Mouse (Mus musculus): Measurements from ENCODE around the gene Map4. TPM values are rescaled to one million over a fixed set of nuclear protein-coding genes. Genes with fewer than 3 reads are reported as not detected.

Gene Map4
- polyA plus RNA-seq, 1 experiment: 220 TPM

DNA sequence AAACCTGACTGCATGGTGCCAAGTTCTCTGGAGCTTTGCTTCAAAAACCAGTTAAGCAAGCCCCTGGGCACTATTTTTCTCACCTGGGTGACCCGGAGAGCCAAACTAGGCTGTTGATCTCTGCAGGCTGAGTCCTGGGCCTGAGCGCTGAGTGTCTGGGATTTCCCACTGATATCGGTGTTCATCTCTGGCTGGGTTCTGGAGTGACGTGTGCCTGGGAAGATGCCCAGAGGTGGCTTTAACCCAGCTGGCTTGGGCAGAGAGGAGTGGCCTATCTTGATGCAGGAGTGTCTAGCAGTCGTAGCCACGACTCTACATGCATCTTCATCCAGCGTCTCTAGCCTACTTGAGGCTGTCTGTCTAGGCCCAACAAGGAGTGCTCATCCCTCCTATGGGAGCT, 19.5 kb upstream of the Map4 start:
- Histone ChIP-seq H3K4me3 (ENCODE audit: insufficient read depth, low read length) (no peak overlapping the region), H3K27ac (ENCODE audit: insufficient read depth, low read length) (no peak overlapping the region), H3K4me1 (ENCODE audit: control insufficient read depth, insufficient read depth, low read length) (0 out of 2 replicates have a peak, but pooled peaks cover 2% of the 10 kb centered on the region)
- no peak for TF ChIP-seq CTCF (IDR thresholded peaks at IDR 0.05; ENCODE audit: borderline replicate concordance, insufficient read depth, low read length)
- TF ChIP-seq POLR2A (IDR thresholded peaks at IDR 0.05; ENCODE audit: low read depth, low read length): no peak

DNA sequence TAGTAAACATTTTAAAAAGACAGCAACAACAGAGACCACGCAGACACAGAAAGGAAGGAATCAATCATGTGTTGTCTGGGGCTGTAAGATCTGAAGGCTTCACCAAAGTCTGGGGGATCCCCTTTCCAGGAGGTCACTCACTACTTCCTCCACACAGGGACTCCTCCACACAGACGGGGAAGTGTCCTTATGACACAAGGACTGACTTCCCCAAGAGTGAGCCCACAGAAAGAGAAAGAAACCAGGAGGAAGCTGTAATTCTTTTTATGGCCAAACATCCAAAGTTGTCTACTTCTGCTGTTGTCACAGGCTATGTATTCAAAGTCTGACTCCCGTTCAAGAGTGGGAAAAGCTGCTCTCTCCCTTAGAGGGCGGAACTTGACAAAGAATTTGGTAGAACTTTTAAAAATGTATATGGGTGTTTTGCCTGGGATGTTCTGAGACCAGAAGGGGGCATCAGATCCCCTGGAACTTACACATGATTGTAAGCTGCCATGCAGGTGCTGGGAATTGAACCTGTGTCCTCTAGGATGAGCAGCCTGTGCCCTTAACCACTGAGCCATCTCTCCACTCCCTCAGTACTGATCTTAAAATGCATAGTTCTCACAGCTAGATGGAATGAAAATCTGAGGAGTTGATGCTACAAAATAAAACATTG, 16.9 kb upstream of the Map4 start:
- no peak overlapping the region for H3K27ac ChIP-seq (ENCODE audit: insufficient read depth, low read length)
- no peak for TF ChIP-seq CTCF (IDR thresholded peaks at IDR 0.05; ENCODE audit: borderline replicate concordance, insufficient read depth, low read length)
- no peak for TF ChIP-seq POLR2A (IDR thresholded peaks at IDR 0.05; ENCODE audit: low read depth, low read length)
- H3K4me1 ChIP-seq (ENCODE audit: control insufficient read depth, insufficient read depth, low read length): no peaks in the 10 kb centered on the region
- H3K4me3 ChIP-seq (ENCODE audit: insufficient read depth, low read length): no peak overlapping the region

DNA sequence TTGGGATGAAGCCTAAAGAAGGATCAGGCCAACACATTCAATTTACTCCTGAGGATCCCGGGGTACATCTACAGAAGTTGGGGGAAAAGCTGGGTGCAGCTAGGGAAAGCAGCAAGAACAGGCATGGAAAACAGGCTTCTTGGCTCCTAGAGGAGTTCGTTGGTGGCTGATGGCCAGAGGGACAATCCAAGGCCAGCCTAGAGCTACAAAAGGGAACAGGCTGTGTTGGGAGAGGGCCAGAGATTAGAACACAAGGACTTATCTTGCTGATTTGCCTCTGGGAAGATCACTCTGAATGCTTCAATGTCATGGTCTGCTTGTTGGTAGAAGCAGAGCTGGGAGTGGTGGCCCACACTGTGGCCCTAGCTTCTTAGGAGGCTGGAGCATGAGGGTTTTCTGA, 13.3 kb upstream of the Map4 start:
- H3K4me1 ChIP-seq (ENCODE audit: control insufficient read depth, insufficient read depth, low read length): no peaks in the 10 kb centered on the region
- H3K4me3 ChIP-seq (ENCODE audit: insufficient read depth, low read length): no peak overlapping the region
- TF ChIP-seq POLR2A (IDR thresholded peaks at IDR 0.05; ENCODE audit: low read depth, low read length) (no peak), CTCF (IDR thresholded peaks at IDR 0.05; ENCODE audit: borderline replicate concordance, insufficient read depth, low read length) (no peak)
- H3K27ac ChIP-seq (ENCODE audit: insufficient read depth, low read length): no peak overlapping the region

DNA sequence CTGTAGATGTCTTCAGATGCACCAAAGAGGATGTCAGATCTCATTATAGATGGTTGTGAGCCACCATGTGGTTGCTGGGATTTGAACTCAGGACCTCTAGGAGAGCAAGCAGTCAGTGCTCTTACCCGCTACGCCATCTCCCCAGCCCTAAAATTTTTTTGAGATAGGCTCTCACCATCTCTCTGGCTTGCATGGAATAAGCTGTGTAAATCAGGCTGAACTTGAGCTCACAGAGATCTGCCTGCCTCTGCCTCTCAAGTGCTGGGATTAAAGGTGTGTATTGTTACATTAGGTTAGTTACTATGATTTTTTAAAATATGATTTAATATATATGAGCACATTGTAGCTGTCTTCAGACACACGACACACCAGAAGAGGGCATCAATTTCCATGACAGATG, 2.1 kb upstream of the Map4 start:
- TF ChIP-seq POLR2A (IDR thresholded peaks at IDR 0.05; ENCODE audit: low read depth, low read length): no peak
- TF ChIP-seq CTCF (IDR thresholded peaks at IDR 0.05; ENCODE audit: borderline replicate concordance, insufficient read depth, low read length): no peak

DNA sequence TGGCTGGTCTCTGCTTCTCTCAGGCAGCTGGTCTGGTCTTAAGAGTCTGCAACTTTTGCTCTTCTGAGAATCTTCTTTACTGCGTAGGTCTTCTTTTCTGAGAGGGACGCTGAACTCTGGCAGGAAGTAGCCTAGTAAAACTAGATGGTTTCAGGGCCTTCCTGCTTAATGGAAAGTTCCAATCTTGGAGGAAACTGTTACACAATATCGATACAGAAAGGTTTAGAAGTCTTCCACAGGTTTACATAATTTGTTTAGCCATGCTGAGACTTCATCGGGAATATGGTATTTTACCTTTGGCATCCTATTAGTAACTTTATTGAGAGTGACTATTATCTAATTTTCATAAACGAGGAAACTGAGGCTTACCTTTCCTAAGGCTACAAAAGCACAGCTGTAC, 1.2 kb upstream of the Map4 start:
- Histone ChIP-seq H3K4me1 (ENCODE audit: control insufficient read depth, insufficient read depth, low read length) (0 out of 2 replicates have a peak, but pooled peaks cover under 1% of the 10 kb centered on the region), H3K4me3 (ENCODE audit: insufficient read depth, low read length) (no peak overlapping the region), H3K27ac (ENCODE audit: insufficient read depth, low read length) (no peak overlapping the region)
- TF ChIP-seq POLR2A (IDR thresholded peaks at IDR 0.05; ENCODE audit: low read depth, low read length): no peak
- TF ChIP-seq CTCF (IDR thresholded peaks at IDR 0.05; ENCODE audit: borderline replicate concordance, insufficient read depth, low read length): no peak

More for the DNA sequence above, 2.1 kb upstream of the Map4 start:
- H3K27ac ChIP-seq (ENCODE audit: insufficient read depth, low read length): no peak overlapping the region
- H3K4me3 ChIP-seq (ENCODE audit: insufficient read depth, low read length): no peak overlapping the region
- no peaks in the 10 kb centered on the region for H3K4me1 ChIP-seq (ENCODE audit: control insufficient read depth, insufficient read depth, low read length)

DNA sequence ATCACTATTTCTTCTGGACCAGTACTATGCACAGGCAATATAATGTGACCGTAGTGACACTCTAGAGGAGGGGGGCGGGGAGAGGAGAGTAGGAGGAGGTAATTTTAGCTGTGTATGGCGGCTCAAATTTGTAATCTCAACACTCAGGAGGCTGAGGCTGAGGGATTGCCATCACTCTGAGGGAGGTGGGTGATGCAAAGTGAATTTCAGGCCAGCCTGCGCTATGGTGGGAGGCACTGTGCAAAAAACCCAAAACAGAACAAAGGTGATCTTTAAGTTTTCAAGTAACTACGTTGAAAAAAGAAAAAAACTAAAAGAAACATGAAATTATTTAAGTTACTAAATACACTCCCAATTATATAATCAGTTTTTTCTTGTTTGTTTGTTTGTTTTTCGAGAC, 508 bp upstream of the Map4 start:
- TF ChIP-seq POLR2A (IDR thresholded peaks at IDR 0.05; ENCODE audit: low read depth, low read length) (no peak), CTCF (IDR thresholded peaks at IDR 0.05; ENCODE audit: borderline replicate concordance, insufficient read depth, low read length) (no peak)
- Histone ChIP-seq H3K4me3 (ENCODE audit: insufficient read depth, low read length) (peak overlapping the region; percentile 26), H3K4me1 (ENCODE audit: control insufficient read depth, insufficient read depth, low read length) (peaks cover 2% of the 10 kb centered on the region; the same call in 1 of the 2 replicates), H3K27ac (ENCODE audit: insufficient read depth, low read length) (peak overlapping the region; percentile 44; the same call in 1 of the 2 replicates)

DNA sequence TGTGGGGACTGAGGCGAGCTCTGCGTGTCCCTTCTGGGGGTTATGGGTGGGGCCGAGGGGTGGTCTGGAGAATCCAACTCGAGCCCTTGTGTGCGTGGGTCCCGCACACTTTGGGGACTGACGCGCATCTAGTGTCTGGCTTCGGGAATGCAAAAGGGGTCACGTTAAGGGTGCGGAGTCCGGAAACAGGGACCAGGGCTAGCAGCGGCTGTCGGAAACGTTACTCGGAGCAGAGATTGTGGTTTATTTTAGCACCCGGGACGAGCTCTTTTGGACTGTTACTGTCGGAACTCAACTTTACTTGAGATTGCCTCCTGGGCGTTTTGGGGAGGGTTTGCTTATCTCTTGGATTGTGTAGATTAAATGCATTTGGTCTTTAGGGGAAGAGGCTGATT, 1.1 kb downstream of the Map4 start:
- no peak for TF ChIP-seq POLR2A (IDR thresholded peaks at IDR 0.05; ENCODE audit: low read depth, low read length)
- no peak for TF ChIP-seq CTCF (IDR thresholded peaks at IDR 0.05; ENCODE audit: borderline replicate concordance, insufficient read depth, low read length)
- H3K27ac ChIP-seq (ENCODE audit: insufficient read depth, low read length): peak overlapping the region; percentile 86
- H3K4me3 ChIP-seq (ENCODE audit: insufficient read depth, low read length): peak overlapping the region; percentile 94
- peaks cover 2% of the 10 kb centered on the region for H3K4me1 ChIP-seq (ENCODE audit: control insufficient read depth, insufficient read depth, low read length)

DNA sequence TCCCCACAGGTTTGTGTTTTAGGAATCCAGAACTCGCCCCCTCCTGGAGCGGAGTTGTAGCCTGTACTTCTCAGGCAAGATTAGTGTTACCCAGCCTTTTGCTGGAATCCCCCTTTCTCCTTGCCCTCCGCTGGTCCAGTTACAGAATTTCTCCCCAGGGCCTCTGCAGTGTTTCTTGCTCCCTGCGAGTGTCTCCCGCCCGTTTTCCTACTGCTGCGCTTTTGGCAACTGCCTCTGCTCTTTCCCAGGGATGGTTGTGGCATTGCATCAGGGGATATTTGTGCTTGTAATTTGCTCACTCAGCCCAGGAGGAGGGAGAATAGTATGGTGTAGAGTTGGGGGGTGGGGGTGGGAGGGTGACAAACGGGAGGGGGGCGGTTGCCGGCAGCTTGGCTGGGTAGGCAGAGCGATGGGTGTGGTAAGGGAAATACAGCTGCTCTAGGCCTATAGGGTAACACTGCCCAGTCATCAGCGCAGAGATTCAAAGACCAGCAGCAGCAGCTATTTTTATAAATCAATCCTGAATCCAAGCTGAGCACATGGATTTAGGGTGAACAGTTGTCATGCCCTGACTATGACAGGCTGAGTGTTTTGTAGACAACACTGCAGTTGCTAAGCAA, 1.6 kb downstream of the Map4 start:
- Histone ChIP-seq H3K4me3 (ENCODE audit: insufficient read depth, low read length) (peak overlapping the region; percentile 94), H3K27ac (ENCODE audit: insufficient read depth, low read length) (peak overlapping the region; percentile 86), H3K4me1 (ENCODE audit: control insufficient read depth, insufficient read depth, low read length) (peaks cover 2% of the 10 kb centered on the region)
- TF ChIP-seq POLR2A (IDR thresholded peaks at IDR 0.05; ENCODE audit: low read depth, low read length): peak; percentile 75
- no peak for TF ChIP-seq CTCF (IDR thresholded peaks at IDR 0.05; ENCODE audit: borderline replicate concordance, insufficient read depth, low read length)

DNA sequence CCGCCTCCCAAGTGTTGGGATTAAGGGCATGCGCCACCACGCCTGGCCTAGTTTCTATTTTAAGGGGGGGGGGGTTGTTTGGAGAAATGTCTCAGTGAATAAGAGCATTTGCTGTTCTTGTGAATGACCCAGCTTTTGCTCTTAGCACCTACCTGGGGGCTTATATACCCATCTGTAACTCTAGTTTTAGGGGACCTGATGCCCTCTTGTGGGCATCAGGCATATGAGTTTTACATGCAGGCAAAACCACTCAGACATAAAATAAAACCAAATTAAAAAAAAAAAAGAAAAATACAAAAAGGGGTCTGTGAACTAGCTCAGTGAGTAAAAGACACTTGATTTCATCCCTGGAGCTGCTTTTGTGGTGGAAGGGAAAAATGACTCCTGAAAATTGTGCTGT, 8.1 kb downstream of the Map4 start:
- Histone ChIP-seq H3K4me3 (ENCODE audit: insufficient read depth, low read length) (no peak overlapping the region), H3K27ac (ENCODE audit: insufficient read depth, low read length) (no peak overlapping the region), H3K4me1 (ENCODE audit: control insufficient read depth, insufficient read depth, low read length) (peaks cover 2% of the 10 kb centered on the region)
- TF ChIP-seq POLR2A (IDR thresholded peaks at IDR 0.05; ENCODE audit: low read depth, low read length) (no peak), CTCF (IDR thresholded peaks at IDR 0.05; ENCODE audit: borderline replicate concordance, insufficient read depth, low read length) (no peak)

DNA sequence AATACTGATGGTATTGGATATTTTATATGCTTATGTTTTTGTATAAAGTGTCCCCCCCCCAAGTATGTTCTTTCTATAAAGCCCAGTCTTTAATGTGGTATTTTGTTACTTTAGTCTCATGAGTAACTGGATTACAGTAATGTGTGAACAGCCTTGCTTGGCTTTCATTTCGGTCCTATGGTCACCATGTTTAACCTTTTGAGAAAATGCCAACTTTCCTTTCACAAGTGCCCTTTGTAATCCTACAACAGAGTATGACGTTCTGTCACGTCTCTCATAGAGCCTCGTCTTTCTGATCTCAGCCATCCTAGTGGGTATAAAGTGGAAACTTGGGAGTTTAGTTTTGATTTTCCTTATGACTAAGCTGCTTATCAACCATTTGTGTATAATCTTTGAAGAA, 11.5 kb downstream of the Map4 start:
- TF ChIP-seq CTCF (IDR thresholded peaks at IDR 0.05; ENCODE audit: borderline replicate concordance, insufficient read depth, low read length): no peak
- no peak for TF ChIP-seq POLR2A (IDR thresholded peaks at IDR 0.05; ENCODE audit: low read depth, low read length)
- H3K27ac ChIP-seq (ENCODE audit: insufficient read depth, low read length): no peak overlapping the region
- no peaks in the 10 kb centered on the region for H3K4me1 ChIP-seq (ENCODE audit: control insufficient read depth, insufficient read depth, low read length)
- H3K4me3 ChIP-seq (ENCODE audit: insufficient read depth, low read length): no peak overlapping the region

Data from embryonic fibroblast, embryonic 13.5 days (primary cell).